Mouse (Mus musculus): ENCODE measurements around the gene Tspear.

The Tspear gene

DNA sequence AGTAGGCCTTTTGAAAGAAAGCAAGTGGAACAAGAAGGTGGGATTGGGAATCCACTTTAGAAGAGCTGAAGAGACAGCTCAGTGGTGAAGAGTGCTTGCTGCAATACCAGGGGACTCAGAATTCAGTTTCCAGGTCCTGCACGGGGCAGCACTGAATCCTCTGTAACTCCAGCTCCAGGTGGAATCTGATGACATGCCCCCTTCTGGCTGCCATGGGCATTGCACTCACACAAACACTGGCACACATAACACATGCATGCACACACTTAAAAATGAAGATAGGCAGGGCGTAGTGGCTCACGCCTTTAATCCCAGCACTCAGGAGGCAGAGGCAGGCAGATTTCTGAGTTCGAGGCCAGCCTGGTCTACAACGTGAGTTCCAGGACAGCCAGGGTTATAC, 196.2 kb downstream of the Tspear start:
- no peak for DNase-seq

DNA sequence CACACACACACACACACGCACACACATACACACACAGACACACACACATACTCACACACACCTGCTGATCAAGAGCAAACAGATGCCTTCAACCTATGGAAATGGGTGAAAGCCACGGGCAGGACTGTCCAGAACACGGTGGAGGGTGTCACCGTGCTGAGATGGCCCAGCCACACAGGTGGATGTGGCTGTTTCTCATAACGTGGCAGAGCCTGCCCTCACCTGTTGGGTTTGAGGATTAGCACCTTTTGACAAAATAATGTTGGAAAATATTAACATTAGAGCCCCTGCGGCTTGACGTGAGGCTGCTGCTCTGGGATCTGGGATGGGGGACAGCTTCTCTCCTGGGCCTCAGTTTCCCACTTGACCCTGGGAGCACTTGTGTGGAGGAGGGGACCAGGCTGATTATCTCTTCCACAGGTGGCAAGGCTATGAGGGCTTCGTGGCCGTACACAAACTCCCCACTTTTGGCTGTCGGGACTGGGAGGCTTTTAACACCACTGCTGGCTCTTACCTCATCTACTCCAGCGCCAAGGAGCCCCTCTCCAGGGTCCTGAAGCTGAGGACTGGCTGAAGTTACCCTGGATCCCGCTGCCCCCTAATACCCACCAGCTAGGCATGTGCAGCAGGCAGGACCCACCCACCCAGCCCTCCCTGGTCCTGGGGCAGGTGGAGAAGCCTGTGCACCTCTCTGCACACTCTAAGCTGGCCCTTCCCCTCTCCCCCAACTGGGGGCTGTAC, 199.8 kb downstream of the Tspear start:
- DNase-seq, result peak; percentile 22 to 36

DNA sequence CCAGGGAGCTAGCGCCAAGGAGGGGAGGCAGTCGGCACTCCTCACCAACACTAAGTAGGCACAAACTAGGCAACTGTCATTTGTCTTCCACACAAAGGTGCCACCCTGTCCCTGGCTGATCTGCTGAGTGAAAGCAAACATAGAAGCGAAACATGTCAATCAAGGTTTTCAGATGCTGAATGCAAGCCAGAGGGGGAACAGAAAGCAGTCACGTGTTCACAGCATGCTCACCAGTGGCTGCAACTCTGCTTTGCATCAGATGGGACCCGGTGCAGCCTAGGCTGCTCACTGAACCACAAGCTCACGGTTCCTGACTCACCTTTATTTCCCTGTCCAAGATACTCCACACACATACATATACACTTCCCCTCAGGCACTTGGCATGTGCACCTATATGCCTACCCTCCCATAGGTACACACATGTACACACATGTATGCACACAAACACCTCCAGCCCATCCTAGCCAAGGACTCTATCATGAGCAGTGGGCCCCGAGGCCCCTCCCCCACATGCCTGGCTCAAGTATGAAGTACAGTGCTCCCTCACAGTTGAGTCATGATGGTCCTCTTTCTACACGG, 204.7 kb downstream of the Tspear start:
- no peak for DNase-seq

DNA sequence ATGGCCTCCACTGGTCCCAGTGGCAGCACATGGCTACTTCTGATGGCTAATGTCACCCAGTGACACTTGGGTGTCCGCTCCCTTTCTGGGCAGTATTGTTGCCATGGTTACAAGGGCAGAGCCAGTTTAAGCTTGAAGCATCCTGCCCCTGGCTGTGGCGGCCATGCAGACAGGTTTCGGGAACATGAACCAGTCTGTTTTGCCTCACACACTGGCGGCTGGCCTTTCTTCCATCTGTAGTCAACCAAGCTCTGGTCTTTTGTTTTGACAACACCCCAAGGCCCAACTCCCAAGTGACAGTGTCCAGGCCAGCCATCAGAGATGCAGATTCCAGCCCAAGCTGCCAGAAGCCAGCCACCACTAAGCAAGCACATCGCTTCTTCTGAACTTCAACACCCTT, 209.2 kb downstream of the Tspear start:
- no peak for DNase-seq

DNA sequence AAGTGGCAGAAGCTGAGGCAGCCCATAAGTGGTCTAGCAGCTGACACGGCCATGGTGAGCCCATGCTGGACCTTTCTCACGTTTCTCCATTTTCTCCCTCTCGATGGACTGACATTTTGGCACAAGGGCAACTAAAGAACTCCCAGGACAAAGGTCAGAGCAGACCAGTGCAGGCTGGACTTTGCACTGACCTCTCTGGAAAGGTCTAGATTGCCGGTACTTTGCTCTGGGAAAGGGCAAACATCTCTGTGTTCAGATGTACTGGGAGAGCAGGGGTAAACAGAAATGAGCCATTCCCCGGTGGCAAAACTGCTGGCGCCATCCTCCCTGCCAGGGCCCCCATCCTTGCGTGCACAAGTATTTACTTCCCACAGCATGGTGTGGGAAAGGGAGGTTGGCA, 213.8 kb downstream of the Tspear start:
- no peak for DNase-seq

DNA sequence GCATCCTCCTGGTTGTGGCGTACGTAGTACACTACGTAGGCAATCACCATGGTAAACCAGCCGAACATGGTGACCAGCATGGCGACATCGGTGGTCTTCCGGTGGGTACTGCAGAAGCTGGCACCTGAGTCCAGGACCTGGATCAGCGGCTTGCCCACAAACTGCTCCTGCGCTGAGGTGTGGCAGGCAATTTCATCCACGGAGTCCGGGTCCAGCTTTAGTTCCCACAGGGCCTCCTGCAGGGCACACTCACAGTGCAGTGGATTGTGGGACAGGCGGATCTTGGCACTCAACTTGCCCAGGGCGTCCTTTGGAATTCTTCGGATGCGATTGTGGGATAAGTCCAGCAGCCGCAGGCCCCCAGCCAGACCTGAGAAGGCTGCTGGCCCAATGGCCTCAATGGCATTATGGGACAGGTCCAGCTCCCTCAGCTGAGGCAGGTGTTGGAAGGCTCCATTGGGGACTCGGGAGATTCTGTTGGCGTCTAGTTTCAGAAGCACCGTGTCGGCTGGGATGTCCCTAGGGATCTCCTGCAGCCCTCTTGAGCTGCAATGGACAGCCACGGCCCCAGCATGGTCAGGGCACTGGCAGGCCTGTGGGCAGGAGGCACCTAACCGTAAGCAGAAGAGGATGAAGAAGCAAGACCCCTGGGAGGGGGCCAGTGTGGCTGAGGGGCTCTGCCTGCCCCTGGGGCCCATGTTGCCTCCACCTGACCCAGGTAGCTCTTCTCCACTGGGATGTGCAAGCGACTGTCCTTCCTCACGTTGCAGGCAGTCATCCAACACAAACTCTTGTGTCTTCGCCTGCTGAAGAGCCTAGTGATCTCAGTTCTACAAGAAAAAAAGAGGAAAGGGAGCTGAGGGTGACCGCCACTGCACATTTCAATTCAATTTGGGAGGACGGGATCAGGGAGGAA, 214.8 kb downstream of the Tspear start:
- DNase-seq, result peak; percentile 24 to 29

DNA sequence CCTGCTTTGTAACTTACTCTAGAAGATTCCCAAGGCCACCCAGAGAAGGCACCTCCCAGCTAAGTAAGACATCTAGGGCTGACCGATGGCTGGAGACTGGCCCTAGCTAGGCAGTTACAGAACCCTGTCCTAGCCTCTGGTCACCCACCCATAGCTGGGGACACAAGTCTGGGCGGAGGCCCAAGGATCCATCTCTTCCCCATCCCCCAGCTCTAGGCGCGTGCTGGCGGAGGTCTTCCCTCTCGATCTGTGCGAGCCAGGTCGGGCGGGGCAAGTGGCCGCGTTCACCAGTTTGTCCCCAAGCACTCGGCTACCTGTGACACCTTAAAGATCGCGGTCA, 215.5 kb downstream of the Tspear start:
- peak; percentile 74 for DNase-seq

DNA sequence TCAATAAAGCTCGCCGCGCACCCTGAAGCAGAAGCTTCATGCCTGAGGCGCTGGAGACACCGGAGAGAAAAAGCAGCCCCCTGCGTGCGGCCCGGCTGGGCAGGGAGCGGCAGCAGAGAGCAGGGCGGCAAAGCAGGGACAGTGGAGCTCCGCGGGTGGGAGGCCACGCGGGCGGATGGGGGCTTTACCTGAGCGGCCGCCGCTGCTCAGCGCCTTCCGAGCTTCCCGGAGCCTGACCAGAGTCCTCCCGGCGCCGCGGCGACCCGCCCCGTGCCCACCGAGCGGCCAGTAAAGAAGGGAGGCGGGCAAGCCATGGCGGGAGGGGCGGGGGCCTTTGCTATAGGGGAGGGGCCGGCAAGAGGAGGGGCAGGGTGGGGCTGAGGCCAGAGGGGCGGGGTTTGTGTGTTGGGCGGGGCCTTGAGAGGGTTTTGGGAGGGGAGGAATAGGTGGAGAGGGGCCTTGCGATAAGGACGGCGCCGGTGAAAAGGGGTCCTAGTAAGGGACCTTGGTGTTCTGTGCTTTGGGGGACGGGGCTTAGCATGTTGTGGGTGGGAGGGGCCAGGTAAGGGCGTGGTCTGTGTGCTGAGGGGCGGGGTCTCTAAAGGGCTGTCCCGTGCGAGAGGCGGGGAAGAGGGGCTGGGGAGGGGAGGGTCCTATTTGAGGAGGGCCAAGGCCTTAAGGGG, 216.0 kb downstream of the Tspear start, which contains the start of gene Lrrc3:
Gene Lrrc3, minus strand, starts transcription at position 326 of the 683 bp plus-strand sequence.
- DNase-seq, result peak; percentile 84 to 87

DNA sequence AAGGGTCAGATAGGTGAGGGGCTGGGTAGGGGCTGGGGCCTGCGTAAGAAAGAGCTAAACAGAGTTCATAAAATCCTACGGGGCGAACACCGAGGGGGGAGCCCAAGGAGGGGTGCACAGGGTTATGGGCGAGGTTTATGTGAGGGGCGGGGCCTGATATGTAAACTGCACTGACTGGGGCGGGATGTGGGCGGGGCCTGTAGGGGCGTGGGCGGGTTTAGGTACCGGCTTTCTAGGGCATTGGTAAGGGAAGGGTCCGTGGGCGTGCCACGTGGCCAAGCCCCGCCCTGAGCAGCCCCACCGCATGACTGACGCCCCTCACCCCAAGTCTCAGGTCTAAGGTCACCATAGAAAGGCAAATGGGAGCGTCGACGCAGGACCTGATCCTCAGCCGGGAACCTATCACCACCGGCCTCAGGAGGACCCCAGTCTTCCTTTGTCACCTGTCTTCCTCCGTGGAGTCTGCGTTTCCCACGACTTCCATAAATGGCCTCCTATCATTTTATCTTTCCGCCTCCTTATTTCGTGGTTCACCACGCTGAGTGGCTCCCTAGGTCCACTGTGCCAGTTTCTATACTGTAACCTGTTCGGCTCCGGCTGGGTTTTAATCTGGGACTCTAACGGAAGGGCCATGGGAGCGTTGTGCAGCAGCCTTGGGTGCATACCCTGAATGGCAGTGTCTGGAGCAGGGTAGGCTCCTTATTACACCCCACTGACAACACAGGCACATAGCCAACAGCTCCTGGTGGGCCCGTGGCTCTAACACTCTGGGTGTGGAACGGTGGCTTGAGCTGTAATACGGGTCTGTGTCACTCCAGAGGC, 216.7 kb downstream of the Tspear start:
- DNase-seq, result peak; percentile 86 to 87

DNA sequence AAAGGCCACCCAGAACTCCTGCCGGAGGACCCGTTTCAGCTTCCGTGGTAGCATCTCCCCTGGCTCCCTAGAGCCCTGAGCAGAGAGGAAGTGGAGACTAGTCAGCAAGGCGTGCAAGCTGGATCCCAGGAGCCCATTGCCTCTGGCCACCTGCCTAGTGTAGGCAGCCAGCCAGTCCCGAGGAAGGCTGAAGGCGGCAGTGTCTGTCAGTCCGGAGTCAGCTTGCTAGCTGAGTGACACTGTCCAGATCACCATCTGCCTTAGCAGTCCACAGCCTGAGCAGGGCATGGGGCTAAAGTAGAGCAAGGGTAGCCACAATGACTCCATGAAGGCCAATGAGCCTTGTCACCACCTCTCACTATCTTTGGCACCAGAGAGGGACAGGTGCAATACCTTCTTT, 226.2 kb downstream of the Tspear start:
- peak; percentile 46 to 48 for DNase-seq

DNA sequence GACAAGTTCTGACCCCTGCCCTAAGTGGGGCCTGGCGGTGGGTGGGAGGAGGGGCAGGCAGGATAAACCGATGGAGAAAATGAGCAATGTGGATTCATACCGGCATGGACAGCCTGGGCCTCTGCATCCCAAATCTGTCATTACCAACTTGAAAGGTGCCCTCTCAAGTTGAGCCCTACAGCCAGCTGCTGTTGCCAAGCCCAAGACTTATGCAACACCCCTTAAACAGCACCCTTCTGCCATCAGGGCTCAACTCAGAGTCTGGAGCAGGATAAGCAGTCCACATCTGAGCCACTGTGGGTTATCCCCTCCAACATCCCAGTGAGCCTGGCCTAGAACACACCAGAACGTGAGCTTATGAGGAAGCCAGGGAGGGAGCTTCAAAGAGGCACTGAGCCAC, 226.9 kb downstream of the Tspear start:
- no peak for DNase-seq

DNA sequence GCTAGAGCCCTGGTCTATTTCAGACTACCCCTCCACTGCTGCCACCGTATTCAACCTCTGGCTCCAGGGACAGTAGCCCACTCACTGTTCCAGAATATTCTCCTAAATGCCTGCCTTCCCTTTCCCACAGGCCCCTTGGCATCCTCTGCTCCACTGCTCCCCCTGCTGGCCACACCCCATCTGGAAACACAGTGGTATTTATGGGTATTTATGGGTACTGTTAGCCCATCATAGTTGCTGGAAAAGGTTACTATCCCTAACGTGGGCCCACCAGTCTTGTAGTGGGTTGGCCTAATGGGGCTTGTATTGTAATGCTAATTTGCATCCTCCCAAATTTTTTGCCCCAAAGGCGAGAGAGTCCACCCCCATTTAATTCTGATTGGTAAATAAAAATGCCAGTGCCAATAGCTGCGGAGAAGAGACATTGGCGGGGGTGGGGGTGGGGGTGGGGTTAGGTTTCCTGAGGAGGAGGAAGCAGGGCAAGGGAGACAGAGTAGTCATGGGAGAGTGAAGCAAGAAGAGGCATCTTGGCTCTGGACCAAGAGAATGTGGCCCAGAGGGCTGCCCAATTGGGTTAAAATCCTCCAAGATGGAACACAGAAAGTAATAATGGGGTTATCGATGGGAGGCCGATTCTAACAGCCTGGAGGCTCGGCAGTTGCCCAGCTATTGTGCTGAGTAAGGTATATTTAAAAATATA, 230.4 kb downstream of the Tspear start:
- DNase-seq, result peak; percentile 56 to 76

DNA sequence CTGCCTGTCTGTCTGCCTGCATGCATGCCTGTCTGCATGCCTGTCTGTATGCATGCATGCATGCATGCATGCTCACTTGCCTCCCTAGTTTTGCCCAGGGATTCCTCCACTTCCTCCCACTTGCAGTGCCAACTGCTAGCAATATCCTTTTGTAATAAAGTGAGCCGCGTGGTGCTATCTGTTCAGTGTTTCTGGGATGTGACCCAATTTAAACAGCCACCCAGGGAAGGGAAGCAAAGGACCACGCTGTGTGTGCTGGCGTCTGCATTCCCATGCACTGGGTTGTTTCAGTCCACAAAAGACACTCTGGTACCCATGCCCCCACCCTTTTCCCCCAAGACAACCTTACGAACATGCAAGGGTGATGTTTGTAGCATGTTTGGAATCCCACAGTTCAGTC, 234.6 kb downstream of the Tspear start:
- DNase-seq, result no peak

DNA sequence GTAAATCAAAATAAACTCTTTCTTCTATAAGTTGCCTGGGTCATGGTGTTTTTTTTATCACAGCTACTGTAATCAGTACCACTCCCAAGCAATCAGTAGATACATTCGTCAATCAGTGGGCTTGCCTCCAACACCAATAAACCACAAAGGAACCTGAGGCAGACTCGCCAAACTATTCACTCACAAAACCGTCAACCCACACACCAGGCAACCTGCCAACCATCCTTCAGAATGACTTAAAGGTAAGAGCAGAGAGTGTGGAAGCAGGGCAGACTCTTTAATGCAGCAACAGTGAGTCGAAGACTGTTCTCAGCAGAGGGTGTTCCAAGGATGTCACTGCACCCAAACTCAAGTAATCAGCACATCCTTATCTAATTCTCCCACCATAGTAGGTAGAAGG, 236.3 kb downstream of the Tspear start:
- no peak for DNase-seq

DNA sequence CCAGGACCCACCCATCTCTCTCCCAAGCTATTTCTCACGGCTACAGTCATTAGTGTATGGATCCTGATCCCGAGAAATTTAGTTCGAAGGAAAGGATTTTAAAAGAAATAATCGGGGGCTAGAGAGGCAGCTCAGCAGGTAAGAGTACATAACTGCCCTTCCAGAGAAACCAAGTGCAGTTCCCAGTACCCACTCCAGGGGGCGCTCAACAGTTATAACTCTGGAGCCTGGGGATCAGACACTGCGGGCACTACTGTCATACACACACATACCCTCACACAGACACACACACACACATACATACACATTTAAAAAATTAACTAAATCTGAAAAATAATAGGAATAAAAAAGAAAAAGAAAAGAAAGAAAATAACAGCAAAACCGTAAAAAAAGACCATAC, 239.8 kb downstream of the Tspear start:
- DNase-seq, result peak; percentile 62 to 77

DNA sequence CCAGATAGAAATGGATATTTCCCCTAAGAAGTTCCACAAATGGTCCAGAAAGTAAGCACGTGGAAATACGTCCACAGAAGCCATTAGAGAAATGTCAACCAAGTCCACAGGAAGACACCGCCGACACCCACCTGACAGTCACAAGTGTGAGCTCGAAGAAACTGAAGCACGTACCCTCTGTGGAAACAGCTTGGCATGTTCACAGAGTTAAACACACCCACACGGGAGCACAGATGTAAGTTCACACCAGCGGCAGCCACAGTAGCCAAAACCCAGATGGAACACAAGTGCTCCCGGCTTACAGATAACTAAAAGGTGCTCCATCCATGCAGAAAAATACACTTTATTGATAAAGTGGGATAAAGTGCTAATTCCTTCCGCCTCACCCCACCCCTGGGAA, 241.0 kb downstream of the Tspear start:
- no peak for DNase-seq
